Mouse (Mus musculus) adrenal gland, postnatal 36 days (tissue): ENCODE data around the gene Schip1. TPM values are rescaled to one million over a fixed set of nuclear protein-coding genes. Genes with fewer than 3 reads are reported as not detected.
"Not testable (repeated sequence)": the region's sequence is repeated elsewhere in the genome, so short reads cannot be mapped to it uniquely, and the experiment has no call there.

ENCODE experiments used
- DNase-seq, 2 experiments: peaks; one replicate each; pipeline ENCODE4 v3.0.0; 2021; ENCODE audit warnings: mixed read lengths in 1 of 2
- long read RNA-seq, 2 experiments: library from polyadenylated mRNA; stranded (forward); transcript quantifications; one replicate each; pipeline ENCODE4 v2.0.0; 2021; ENCODE audit warnings: borderline sequencing depth in 2 of 2
- total RNA-seq, 2 experiments: library from RNA; stranded (reverse); gene quantifications; 2 replicates each; pipeline ENCODE4 v1.2.3; 2021

The Schip1 gene
- 10 to 100 TPM; 11.4 to 18.3 TPM for total RNA-seq
- long read RNA-seq, experiment 1, transcript Schip1-203 (7 exons, 1,730 nt) = major isoform, 18 of 27 reads
- long read RNA-seq, experiment 1, transcript Schip1-206 (8 exons, 2,156 nt) = minor isoform, 6 of 27 reads
- long read RNA-seq, experiment 1, partial matches to known transcripts = 0 of 27 reads
- long read RNA-seq, experiment 1, other reads (novel, unspliced or antisense) = 2 of 27 reads
- long read RNA-seq, experiment 2, partial matches to known transcripts = 0 of 4 reads
- long read RNA-seq, experiment 2, other reads (novel, unspliced or antisense) = 1 of 4 reads

- DNase-seq = peak; percentile 55 to 69
These were observed at the start of gene Schip1 for GRCm38 (mm10) chr3:68064731-68065130. Schip1 (plus strand) TSS chr3:68064802.

DNA sequence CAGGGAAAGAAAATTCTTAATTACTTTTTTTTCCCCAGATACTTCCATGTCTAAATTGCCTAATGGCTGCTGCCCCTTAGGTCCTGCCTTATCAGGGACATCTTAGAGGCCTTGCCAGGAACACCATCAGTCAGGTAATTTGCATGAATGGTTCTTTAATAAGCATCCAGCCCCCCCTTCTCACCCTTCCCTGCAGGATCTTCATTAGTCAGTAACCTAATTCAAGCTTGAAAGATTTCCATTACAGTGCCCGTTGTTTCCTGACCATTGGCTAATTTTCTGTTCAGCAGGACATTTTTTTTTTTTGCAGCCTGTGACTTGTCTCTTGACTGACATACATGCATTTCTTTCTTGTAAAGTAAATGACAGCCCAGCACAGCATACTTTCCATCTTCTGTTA is 48.8 kb upstream of the Schip1 start:
- DNase-seq = no peak

DNA sequence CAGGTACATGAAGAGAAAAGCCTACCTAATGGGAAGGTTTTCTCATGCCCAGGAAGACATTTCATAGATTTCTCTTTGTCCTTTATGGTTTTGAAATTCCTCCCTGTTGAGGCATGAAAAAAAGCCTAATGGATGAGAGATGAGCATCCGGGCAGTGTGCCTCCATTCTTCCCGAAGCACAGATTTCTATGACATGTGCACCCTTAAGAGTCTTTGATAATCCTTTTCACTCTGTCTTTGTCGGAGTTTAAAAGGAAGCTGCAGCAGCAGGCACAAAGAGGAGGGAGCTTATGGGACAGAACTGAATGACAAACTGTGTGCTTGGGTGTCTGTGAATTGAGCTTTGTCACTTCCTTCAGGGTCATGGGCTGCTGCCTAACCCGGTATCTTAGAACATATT is 45.2 kb upstream of the Schip1 start:
- no peak for DNase-seq

DNA sequence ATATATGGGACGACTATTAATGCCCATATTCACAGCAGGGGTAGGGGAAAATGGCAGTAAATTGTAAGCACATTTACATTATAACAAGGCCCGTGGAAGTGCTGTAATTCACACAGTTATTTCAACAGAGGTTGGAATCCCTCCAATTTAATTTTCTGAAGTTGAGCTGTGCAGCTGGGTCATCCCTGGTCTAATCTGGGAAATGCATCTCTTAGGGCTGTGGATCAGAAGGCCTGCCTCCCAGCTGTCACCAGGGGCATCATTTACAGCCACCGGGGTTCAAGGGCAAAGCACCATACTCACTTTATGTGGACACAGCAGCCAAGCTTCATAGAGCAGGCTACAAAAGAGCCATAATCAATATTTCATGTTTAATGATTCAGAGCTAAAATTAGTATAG is 28.5 kb upstream of the Schip1 start:
- no peak for DNase-seq

DNA sequence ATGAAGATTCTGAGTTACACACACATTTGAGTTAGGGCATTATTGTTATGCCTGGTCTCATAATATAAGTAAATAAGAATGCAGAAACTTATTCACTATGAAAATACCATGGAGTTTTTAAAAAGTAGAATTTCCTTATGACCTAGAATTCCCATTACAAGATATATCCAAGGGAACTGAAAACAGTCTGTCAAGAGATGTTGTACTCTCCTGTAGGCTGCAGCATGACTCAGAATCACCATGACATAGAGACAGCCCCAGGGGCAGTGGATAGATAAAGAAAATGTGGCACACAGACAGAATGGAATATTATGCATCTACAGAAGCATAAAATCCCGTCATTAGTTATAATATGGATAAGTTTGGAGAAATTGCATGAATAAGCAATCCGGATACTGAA is 21.7 kb upstream of the Schip1 start:
- DNase-seq = no peak

GRCm38 (mm10) chr3:68045475-68046416 is 18.9 kb upstream of the Schip1 start:
- peak; percentile 8 to 24 for DNase-seq

DNA sequence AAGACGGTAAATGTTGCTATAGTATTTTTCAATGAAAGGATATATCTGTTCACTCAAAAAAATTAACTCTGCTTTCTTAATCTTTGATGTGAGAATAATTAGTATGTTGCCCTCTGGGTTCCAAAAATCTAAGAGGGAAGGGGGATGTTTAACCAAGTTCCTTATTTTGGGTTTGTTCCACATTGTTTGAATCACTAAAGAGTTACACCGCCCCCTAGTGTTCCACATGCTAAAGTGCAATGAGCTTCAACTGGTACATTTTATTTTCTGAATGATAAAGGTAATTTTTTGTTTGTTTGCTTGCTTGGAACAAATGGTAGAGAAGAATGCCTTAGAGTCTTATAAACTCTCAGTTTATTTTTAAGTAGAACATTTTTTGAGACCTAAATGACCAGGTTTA is 11.1 kb upstream of the Schip1 start:
- DNase-seq = no peak

GRCm38 (mm10) chr3:68055071-68055470 is 9.5 kb upstream of the Schip1 start:
- peak; percentile 7 to 13 for DNase-seq

DNA sequence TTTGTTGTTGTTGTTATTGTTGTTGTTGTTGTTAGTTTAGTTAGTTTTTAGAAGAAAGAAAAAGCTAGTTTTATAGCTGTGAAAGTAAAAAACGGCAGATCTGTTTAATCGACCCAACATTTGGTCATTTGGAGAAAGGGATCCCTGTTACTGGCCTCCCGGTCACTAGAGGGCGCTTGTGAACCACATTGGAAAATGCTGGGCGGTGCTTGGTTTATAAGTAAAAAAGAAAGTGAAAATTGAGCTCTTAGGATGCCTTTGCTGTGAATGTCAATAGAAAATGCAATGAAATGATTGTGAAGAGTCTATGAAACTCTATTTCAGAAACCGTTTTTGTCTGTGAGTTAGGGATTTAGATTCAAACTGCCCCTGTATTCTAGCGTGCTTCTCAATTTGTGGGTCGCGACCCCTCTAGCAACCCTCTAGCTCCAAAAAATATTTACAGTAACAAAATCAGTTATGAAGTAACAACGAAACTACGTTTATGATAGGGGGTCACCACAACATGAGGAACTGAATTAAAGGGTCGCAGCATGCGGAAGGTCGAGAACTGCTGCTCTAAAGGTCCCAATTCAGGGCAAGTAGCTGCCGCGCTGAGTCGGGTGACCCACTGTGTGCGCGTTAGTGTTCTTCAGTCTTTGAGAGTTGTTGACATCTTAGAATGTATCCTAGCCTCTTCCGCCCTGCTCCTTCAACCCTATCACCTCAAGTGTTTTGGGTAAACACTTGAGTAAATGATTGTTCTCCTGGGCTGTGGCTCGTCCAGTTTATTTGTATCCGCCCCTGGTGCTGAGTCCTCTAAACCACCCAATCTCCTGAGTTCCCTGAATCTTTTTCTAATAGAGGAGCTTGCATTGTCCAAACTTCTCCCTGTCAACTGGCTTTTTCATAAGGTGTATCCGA is 8.0 kb upstream of the Schip1 start:
- peak; percentile 77 to 84 for DNase-seq

GRCm38 (mm10) chr3:68059162-68059800 is 5.3 kb upstream of the Schip1 start:
- DNase-seq = peak in 1 of 2 experiments; percentile 8

DNA sequence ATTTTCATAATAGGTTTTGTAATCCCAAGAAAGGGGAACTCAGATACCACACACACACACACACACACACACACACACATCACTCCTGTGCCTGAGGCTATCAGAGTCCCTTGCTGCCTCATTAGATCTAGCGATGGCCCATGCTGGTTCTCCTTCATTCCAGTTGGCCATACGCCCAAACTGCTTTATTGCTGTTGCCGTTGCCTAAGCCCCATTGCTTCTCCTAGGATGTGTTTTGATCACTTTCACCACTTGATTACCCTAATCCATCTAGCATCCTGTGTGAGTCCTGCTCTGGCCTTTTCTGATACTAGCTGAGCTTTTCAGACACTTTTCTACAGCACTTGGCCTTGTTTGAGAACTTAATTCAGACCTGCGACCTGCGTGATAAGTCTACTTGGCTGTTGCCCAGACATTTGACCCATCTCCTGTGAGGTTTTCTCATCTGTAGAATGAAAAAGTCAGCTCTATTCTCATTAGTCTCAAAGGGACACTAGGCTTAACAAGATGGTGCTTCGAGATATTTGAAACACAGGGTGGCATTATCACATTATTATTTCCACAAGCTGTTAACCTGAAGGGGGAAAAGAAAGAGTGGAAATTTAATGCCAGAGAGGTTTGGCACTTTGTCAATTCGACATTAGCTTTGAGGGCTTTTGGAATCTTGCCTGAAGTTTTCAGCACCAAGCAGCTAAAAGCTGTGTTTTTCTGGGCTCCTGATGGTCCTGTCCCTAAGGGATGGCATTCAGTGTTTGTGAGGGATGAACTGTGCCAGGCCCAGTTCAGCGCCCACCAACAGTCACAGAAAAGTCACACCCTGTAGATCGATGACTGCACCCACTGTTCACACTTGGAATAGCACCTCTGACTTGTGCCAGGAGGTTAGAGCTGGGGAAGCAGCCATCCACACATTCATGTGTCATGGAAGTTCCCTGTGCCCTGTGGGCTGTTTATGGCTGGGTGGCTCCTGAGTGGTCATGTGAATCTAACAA is 7.1 kb downstream of the Schip1 start:
- no peak for DNase-seq

- DNase-seq = no peak
These were observed 12.8 kb downstream of the Schip1 start for GRCm38 (mm10) chr3:68077406-68077805.

GRCm38 (mm10) chr3:68085024-68085423 is 20.4 kb downstream of the Schip1 start:
- no peak for DNase-seq

DNA sequence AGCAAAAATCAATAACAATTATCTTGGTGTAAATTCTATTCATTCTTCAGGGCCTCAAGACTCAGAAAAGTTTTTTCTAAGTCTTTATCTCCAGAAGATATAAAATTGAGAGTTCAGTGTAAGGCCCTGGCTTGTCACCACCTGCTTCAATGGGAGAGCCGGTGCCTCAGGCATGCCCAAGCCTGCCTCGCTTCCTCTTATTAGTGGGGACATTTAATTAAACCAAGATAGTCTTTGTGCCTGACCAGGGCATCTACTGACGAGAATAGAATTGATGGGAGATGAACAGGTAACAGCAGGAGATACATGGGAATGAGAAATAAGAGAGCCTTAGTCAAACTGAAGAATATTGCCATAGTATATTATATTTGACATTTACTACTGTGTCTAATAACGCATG is 27.5 kb downstream of the Schip1 start:
- DNase-seq = no peak

DNA sequence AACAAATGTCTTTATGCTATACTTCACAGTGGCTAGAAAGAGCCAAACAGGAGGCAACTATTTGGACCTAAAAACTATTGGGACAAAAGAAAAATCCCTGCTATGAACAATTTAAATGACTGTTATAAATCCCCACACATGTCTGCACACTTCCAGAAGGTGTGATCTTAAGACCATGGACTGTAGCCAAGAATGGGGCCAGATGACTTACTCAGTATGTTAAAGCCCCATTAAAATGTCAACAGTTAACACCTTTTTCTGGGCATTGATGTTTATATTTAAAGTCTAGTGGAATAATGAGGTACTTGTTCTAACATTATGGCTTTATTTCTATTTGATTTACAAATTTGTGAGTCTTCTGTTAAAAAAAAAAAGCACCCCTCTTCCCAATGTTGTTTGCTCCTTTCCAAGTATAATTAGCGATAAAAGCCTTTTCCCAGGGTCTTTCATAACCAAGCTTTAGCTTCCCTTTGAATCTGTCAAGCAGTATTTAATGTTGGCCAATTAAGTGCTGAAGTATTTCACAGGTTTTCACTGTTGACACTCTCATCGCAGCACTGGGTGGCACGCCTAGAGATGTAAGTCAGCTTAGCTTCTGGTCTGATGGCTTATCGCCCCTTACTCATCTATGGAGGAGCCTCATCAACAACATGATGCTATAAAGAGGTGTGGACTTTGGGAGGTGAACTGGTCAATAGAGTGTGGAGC is 32.3 kb downstream of the Schip1 start:
- DNase-seq = no peak

- DNase-seq = not testable (repeated sequence)
These were observed 35.0 kb downstream of the Schip1 start for GRCm38 (mm10) chr3:68099561-68099960.

- DNase-seq = no peak
These were observed 36.7 kb downstream of the Schip1 start for GRCm38 (mm10) chr3:68101343-68101742.

GRCm38 (mm10) chr3:68105081-68105685 is 40.6 kb downstream of the Schip1 start:
- no peak for DNase-seq

GRCm38 (mm10) chr3:68121338-68121737 is 56.7 kb downstream of the Schip1 start:
- DNase-seq = peak; percentile 0 to 2
